Mouse (Mus musculus) midbrain, postnatal 0 days (tissue): ENCODE results near the gene Ank2. TPM values are rescaled to one million over a fixed set of nuclear protein-coding genes. Genes with fewer than 3 reads are reported as not detected.

Source experiments
- ATAC-seq: fragments of 200-750 bp; cut with Nextera tagmentation; 2 replicates; pipeline ENCODE4 v1.8.0; 2017; ENCODE audit warnings: moderate number of reproducible peaks, mild to moderate bottlenecking, moderate TSS enrichment, moderate library complexity; ENCODE audit not compliant: low FRiP score
- DNase-seq: peaks from one replicate; pipeline ENCODE4 v3.0.0-alpha.2; 2015; ENCODE audit warnings: low spot score
- H3K27ac ChIP-seq: fragments of 300-500 bp; sonication (generic); 2 replicates; pipeline ENCODE4 v1.5.1; 2014; ENCODE audit warnings: low read depth, mild to moderate bottlenecking, low read length, mixed read lengths
- H3K27me3 ChIP-seq: fragments of 300-500 bp; sonication (generic); 2 replicates; pipeline ENCODE4 v1.6.1; 2014; ENCODE audit warnings: low read length, control low read depth, mixed read lengths; ENCODE audit not compliant: insufficient read depth
- H3K36me3 ChIP-seq: fragments of 300-500 bp; sonication (generic); 2 replicates; pipeline ENCODE4 v1.6.1; 2014; ENCODE audit warnings: low read length, control low read depth, mixed read lengths; ENCODE audit not compliant: insufficient read depth
- H3K4me1 ChIP-seq: fragments of 300-500 bp; sonication (generic); 2 replicates; pipeline ENCODE4 v1.6.1; 2014; ENCODE audit warnings: mild to moderate bottlenecking, control low read depth, antibody characterized with exemption, low read length, mixed read lengths; ENCODE audit not compliant: insufficient read depth
- H3K4me2 ChIP-seq: fragments of 300-500 bp; sonication (generic); 2 replicates; pipeline ENCODE4 v1.6.1; 2014; ENCODE audit warnings: low read depth, mild to moderate bottlenecking, low read length, mixed read lengths; ENCODE audit not compliant: poor library complexity, severe bottlenecking
- H3K4me3 ChIP-seq: fragments of 300-500 bp; sonication (generic); 2 replicates; pipeline ENCODE4 v1.5.1; 2014; ENCODE audit warnings: low read depth, mild to moderate bottlenecking, low read length, moderate library complexity
- H3K9ac ChIP-seq: fragments of 300-500 bp; sonication (generic); replicated peaks from 2 replicates; pipeline ENCODE4 v1.6.1; 2014; ENCODE audit warnings: mild to moderate bottlenecking, low read length, moderate library complexity, mixed read lengths; ENCODE audit not compliant: poor library complexity, severe bottlenecking
- H3K9me3 ChIP-seq: fragments of 300-500 bp; sonication (generic); 2 replicates; pipeline ENCODE4 v1.6.1; 2016; ENCODE audit warnings: low read length, control low read depth
- CTCF ChIP-seq: IDR thresholded peaks from 2 replicates; pipeline ENCODE4 v1.5.1; 2016; ENCODE audit warnings: antibody characterized with exemption, mild to moderate bottlenecking
- WGBS: fragments of 180-500 bp; shearing (Covaris S2); extraction: QIAGEN DNeasy Blood & Tissue Kit; methylation state at CpG from one replicate; pipeline ENCODE4 v1.1.7; 2014; 5-methylcytosine and 5-hydroxymethylcytosine counted together
- polyA plus RNA-seq: library from polyadenylated mRNA; unstranded; fragments of >200 nt; fragmentation: Nextera tagmentation; extraction: Ambion mirVana; gene quantifications from 2 replicates; pipeline ENCODE4 v1.2.1, GENCODE M21; 2015
- total RNA-seq: library from RNA; depleted of rRNA; stranded (reverse); fragments of >200 nt; gene quantifications from 2 replicates; pipeline ENCODE4 v1.2.3, GENCODE M21; 2014

Gene Ank2
- total and polyA plus RNA-seq, 2 experiments from 2014 or later: 200 to 623 TPM

DNA sequence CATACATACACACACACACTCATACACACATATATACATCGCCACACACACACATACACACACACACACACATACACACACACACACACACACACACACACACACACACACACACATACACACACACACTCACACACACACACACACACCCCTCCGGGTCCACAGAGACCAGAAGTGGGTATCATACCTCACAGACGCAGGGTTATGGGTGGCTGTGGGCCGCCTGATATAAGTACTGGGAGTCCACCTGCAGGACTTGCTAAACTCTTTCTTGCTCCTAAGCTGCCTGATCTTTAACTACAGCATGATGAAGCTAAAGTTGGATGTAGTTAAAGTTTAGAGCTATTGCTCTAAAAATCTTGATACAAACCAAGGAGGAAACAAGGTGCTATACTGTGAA lies 30.7 kb upstream of the Ank2 start:
- no peak overlapping the region for H3K9ac ChIP-seq
- no peaks in the 10 kb centered on the region for H3K9me3 ChIP-seq
- no peaks in the 10 kb centered on the region for H3K4me1 ChIP-seq
- no peak overlapping the region for H3K4me2 ChIP-seq
- DNase-seq (no peak), ATAC-seq (no peak)
- 80% methylated on average over 4 of the region's 4 CpGs for WGBS
- no peak overlapping the region for H3K27ac ChIP-seq
- no peaks in the 10 kb centered on the region for H3K36me3 ChIP-seq
- H3K4me3 ChIP-seq: no peak overlapping the region
- no peak for TF ChIP-seq CTCF
- H3K27me3 ChIP-seq: no peaks in the 10 kb centered on the region

DNA sequence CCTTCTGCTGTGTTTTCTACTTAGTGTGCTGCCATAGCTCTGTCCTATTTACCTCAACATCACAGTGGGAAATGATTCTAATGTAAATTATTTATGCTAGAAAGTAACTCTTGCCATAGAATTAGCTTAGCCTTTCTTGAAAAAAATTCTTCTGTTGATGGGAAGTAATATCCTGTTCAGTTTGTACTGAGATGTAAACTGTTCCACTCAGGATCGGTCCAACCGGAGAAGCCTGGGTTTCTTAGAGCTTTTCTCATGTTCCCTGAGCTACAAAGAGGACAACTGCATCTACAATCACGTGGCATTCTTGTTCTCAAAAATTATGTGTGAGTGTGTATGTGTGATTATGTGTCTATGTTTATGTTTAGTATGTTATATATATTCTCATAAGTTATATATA lies 30.1 kb upstream of the Ank2 start:
- 85% methylated on average over 3 of the region's 3 CpGs for WGBS
- no peak overlapping the region for H3K4me2 ChIP-seq
- H3K36me3 ChIP-seq: no peaks in the 10 kb centered on the region
- TF ChIP-seq CTCF: no peak
- H3K4me1 ChIP-seq: no peaks in the 10 kb centered on the region
- H3K9me3 ChIP-seq: no peaks in the 10 kb centered on the region
- H3K27me3 ChIP-seq: no peaks in the 10 kb centered on the region
- H3K27ac ChIP-seq: no peak overlapping the region
- H3K9ac ChIP-seq: no peak overlapping the region
- no peak overlapping the region for H3K4me3 ChIP-seq
- DNase-seq (no peak), ATAC-seq (no peak)

DNA sequence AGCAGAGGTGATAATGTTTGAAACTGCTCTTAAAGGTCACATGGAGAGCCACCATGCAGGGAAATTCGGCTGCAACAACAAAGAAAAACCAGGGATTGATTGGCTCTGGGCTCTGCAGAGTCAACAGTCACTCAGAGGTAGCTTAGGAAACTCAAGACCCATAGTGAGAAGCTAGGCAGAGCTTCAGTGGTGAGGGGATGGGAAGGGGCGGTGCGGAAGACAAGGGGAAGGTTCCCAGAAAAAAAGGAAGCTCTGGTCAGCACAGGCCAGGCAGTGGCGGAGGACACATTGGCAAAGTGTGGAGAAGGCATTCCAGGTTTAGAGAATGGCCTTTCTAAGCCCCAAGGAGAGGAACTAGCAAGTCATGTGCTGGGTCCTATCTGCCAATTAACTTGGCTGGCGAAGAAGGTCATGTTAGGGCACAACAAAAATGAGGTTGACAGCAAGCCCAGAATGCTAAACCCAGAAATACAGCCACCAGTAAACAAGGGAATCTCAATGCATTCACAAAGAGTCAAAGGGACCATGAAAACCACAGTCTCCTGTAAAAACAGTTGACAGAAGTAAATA lies 28.4 kb upstream of the Ank2 start:
- H3K4me2 ChIP-seq: no peak overlapping the region
- DNase-seq (peak; percentile 27), ATAC-seq (no peak)
- 79% methylated on average over 5 of the region's 5 CpGs for WGBS
- H3K36me3 ChIP-seq: no peaks in the 10 kb centered on the region
- H3K9me3 ChIP-seq: no peaks in the 10 kb centered on the region
- H3K27ac ChIP-seq: no peak overlapping the region
- H3K4me3 ChIP-seq: no peak overlapping the region
- H3K4me1 ChIP-seq: no peaks in the 10 kb centered on the region
- no peaks in the 10 kb centered on the region for H3K27me3 ChIP-seq
- no peak for TF ChIP-seq CTCF
- H3K9ac ChIP-seq: no peak overlapping the region

- H3K9me3 ChIP-seq: no peaks in the 10 kb centered on the region
- H3K27ac ChIP-seq: no peak overlapping the region
- no peak overlapping the region for H3K4me2 ChIP-seq
- no peak overlapping the region for H3K4me3 ChIP-seq
- TF ChIP-seq CTCF: no peak
- no peak for ATAC-seq
- no peaks in the 10 kb centered on the region for H3K27me3 ChIP-seq
- H3K4me1 ChIP-seq: no peaks in the 10 kb centered on the region
- no peak overlapping the region for H3K9ac ChIP-seq
- H3K36me3 ChIP-seq: no peaks in the 10 kb centered on the region
- WGBS: 78% methylated on average over 8 of the region's 8 CpGs
- DNase-seq: no peak
These were observed 26.2 kb upstream of the Ank2 start for GRCm38 (mm10) chr3:127525188-127525819.

- Histone ChIP-seq H3K27ac (no peak overlapping the region), H3K36me3 (no peaks in the 10 kb centered on the region), H3K4me2 (no peak overlapping the region), H3K9me3 (no peaks in the 10 kb centered on the region), H3K27me3 (no peaks in the 10 kb centered on the region), H3K9ac (no peak overlapping the region), H3K4me1 (no peaks in the 10 kb centered on the region), H3K4me3 (no peak overlapping the region)
- DNase-seq (no peak), ATAC-seq (no peak)
- TF ChIP-seq CTCF: no peak
- 84% methylated on average over 10 of the region's 10 CpGs for WGBS
These were observed 22.0 kb upstream of the Ank2 start for GRCm38 (mm10) chr3:127521156-127521555.

- Histone ChIP-seq H3K9ac (no peak overlapping the region), H3K9me3 (no peaks in the 10 kb centered on the region), H3K4me2 (no peak overlapping the region), H3K4me3 (no peak overlapping the region), H3K36me3 (no peaks in the 10 kb centered on the region), H3K27ac (no peak overlapping the region), H3K4me1 (no peaks in the 10 kb centered on the region), H3K27me3 (no peaks in the 10 kb centered on the region)
- no peak for TF ChIP-seq CTCF
- 89% methylated on average over 6 of the region's 6 CpGs for WGBS
- ATAC-seq: no peak
- DNase-seq: no peak
These were observed 21.1 kb upstream of the Ank2 start for GRCm38 (mm10) chr3:127520300-127520699.
